Mouse (Mus musculus) testis, adult 2 months (tissue): Measurements from ENCODE around the gene Arhgap19. TPM values are rescaled to one million over a fixed set of nuclear protein-coding genes. Genes with fewer than 3 reads are reported as not detected.

Experiments used
- H3K27ac ChIP-seq: fragments of 200-500 bp; 2 replicates; pipeline ENCODE4 v1.5.1; 2012; ENCODE audit warnings: low read depth, low read length; ENCODE audit not compliant: control insufficient read depth, insufficient read depth
- H3K27me3 ChIP-seq: fragments of 200-500 bp; 2 replicates; pipeline ENCODE4 v1.6.1; 2012; ENCODE audit warnings: mild to moderate bottlenecking, low read length, moderate library complexity; ENCODE audit not compliant: control insufficient read depth, insufficient read depth
- H3K36me3 ChIP-seq: fragments of 200-500 bp; 2 replicates; pipeline ENCODE4 v1.6.1; 2012; ENCODE audit warnings: mild to moderate bottlenecking, low read length; ENCODE audit not compliant: control insufficient read depth, insufficient read depth
- H3K4me1 ChIP-seq: fragments of 200-500 bp; 2 replicates; pipeline ENCODE4 v1.6.1; 2012; ENCODE audit warnings: low read length; ENCODE audit not compliant: control insufficient read depth, insufficient read depth
- H3K4me3 ChIP-seq: fragments of 200-500 bp; 2 replicates; pipeline ENCODE4 v1.5.1; 2012; ENCODE audit warnings: low read depth, mild to moderate bottlenecking, low read length, moderate library complexity, mixed read lengths; ENCODE audit not compliant: control insufficient read depth
- CTCF ChIP-seq: fragments of 200-500 bp; IDR thresholded peaks from 2 replicates; pipeline ENCODE4 v1.5.1; 2012; ENCODE audit warnings: low read depth, mild to moderate bottlenecking, inconsistent platforms, low read length, moderate library complexity; ENCODE audit not compliant: control insufficient read depth, insufficient read depth, insufficient replicate concordance
- POLR2A ChIP-seq: fragments of 200-500 bp; IDR thresholded peaks from 2 replicates; pipeline ENCODE4 v1.6.1; 2012; ENCODE audit warnings: low read depth, mild to moderate bottlenecking, inconsistent platforms, low read length, moderate library complexity; ENCODE audit not compliant: control insufficient read depth
- polyA plus RNA-seq: library from polyadenylated mRNA; depleted of rRNA; stranded (reverse); fragments of >200 nt; gene quantifications from 2 replicates; pipeline ENCODE4 v1.2.3, GENCODE M21; 2012

Arhgap19 gene
- polyA plus RNA-seq, 1 experiment = 39.1 TPM

DNA sequence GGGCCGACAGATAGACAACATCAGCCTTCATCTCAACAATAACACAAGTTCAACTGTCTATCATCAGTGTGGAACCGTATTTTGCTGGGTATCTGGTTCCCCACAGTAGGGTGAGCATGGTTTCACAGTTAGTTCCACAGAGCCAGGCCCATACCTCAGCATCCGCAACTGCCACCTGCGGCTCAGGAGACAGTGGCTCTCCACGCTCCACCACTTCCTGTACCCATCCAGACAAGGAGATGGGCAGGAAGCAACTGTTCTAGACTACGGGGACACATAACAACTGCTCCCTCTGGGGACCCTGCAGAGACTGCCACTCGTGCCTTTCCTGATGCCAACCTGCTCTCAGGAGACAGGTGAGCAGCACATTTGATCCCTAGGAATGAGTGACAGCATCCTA lies 33.1 kb downstream of the Arhgap19 start:
- H3K27me3 ChIP-seq = no peaks in the 10 kb centered on the region
- no peaks in the 10 kb centered on the region for H3K4me1 ChIP-seq
- no peak overlapping the region for H3K27ac ChIP-seq
- TF ChIP-seq POLR2A (no peak), CTCF (no peak)
- H3K36me3 ChIP-seq = peaks cover 1% of the 10 kb centered on the region; the same call in 1 of the 2 replicates
- no peak overlapping the region for H3K4me3 ChIP-seq

DNA sequence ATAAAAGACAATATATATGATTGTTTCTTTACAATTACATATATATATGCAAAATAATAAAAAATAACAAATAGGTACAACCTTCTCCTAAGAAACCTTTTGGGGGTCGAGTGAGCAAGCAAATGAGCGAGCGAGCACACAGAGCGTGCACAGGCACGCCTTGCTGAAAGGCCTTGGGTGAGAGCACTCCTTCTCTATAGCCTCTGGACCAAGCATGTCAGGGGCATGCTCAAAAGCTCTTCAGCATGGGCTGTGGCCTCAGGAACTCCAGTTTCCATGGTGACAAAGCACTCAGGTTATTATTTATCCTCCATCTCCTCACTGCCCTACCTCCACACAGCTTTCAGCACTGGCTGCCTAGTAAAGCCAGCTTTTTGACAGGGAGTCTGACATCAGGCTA lies 35.2 kb downstream of the Arhgap19 start:
- Histone ChIP-seq H3K27ac (no peak overlapping the region), H3K36me3 (peaks cover 1% of the 10 kb centered on the region; the same call in 1 of the 2 replicates), H3K4me3 (no peak overlapping the region), H3K27me3 (no peaks in the 10 kb centered on the region), H3K4me1 (no peaks in the 10 kb centered on the region)
- TF ChIP-seq CTCF (no peak), POLR2A (no peak)

DNA sequence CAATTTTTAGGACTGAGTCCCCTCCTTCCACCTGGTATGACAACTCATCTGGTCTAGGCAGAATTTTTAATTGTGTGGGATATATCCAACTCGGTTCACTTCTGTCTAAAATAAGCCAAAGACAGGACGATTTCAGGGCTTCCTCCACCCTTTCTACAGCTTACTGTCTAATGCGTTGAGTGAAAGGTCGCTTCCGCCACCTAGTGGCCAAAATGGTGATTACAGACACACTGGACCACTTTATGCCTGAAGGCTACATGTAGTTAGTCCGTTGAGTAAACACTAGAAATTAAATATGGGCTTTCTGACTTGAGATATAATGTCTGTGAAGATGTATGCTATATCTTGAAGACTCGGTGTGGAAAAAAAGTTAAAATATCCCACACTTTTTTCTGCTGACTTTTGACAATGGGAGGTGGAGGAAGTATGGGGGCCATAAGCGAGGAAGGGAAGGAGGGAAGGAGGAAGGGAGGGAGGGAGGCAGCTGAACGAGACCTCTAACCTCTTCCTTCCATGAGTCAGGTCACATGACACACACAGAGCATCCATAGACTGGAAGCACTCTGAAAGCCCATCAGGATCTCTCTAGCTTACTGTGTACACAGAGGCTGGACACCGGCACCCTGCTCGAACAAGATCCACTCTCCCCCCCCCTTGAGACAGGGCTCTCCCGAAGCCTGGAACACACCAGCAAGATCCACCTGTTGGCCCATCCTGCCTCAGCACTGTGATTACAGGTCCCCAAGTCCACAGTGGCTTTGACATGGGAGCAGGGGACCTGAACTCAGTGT lies 37.8 kb downstream of the Arhgap19 start:
- no peaks in the 10 kb centered on the region for H3K4me1 ChIP-seq
- TF ChIP-seq CTCF (no peak), POLR2A (no peak)
- H3K36me3 ChIP-seq = no peaks in the 10 kb centered on the region
- H3K27me3 ChIP-seq = no peaks in the 10 kb centered on the region
- H3K4me3 ChIP-seq = no peak overlapping the region
- H3K27ac ChIP-seq = no peak overlapping the region

DNA sequence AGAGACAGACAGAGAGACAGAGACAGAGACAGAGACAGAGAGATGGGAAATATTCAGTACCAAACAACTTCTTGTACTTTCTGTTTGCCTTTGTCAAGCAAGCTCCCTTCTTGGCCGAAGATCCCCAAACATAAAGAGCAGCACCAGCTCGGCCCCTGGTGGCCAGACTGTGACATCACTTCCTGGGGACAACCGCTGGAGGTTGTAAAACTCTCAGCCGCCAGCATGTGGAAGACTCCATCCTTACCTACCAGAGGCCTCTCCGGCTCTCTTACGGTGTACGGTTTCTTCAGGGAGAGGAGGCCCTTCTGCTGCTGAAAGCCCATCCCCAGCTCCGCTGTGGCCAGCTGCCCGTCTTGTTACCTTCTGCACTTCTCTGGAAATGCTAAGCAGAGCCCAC lies 40.3 kb downstream of the Arhgap19 start:
- H3K4me3 ChIP-seq = no peak overlapping the region
- no peak overlapping the region for H3K27ac ChIP-seq
- no peaks in the 10 kb centered on the region for H3K36me3 ChIP-seq
- no peaks in the 10 kb centered on the region for H3K4me1 ChIP-seq
- TF ChIP-seq CTCF = peak; percentile 47; the same call in 1 of the 2 replicates
- no peak for TF ChIP-seq POLR2A
- no peaks in the 10 kb centered on the region for H3K27me3 ChIP-seq

DNA sequence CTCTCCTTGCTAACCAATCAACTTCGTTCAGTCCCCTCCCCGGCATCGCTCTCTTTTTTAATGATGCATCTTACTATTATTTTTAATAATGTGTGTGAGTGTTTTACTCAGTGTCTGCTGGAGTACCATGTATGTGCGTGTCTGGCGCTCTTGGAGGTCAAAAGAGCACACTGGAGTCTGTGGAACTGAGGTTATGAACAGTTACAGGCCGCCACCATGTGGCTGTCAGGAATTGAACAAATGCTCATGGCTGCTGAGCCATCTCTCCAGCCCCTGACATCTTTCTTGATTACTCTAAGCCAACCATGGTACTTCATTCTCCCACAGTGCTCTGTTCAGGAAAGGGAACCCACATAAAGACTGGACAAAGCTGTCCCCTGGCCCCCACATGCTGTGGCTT lies 42.1 kb downstream of the Arhgap19 start:
- TF ChIP-seq CTCF = no peak
- no peak for TF ChIP-seq POLR2A
- Histone ChIP-seq H3K4me1 (no peaks in the 10 kb centered on the region), H3K27me3 (no peaks in the 10 kb centered on the region), H3K36me3 (no peaks in the 10 kb centered on the region), H3K4me3 (no peak overlapping the region), H3K27ac (no peak overlapping the region)

DNA sequence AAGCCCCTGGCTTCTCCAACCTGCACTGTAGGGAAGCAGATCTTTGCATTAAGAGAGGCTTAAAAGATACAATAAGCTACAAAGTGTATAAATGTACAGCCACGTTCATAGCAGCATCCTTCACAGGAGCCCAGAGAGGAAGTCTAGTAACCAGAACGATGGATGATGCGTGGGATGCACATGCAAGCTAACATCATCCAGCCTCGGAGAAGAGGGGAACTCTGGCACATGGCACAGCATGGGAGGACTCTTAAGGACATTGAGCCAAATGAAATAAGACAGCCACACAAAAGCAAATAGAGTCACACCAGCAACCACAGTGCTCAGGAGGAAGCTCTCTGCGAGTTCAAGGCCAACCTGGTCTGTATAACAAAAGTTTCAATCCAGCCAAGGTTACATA lies 42.6 kb downstream of the Arhgap19 start:
- Histone ChIP-seq H3K27ac (no peak overlapping the region), H3K36me3 (no peaks in the 10 kb centered on the region), H3K4me1 (no peaks in the 10 kb centered on the region), H3K27me3 (no peaks in the 10 kb centered on the region), H3K4me3 (no peak overlapping the region)
- TF ChIP-seq CTCF = no peak
- TF ChIP-seq POLR2A = no peak

DNA sequence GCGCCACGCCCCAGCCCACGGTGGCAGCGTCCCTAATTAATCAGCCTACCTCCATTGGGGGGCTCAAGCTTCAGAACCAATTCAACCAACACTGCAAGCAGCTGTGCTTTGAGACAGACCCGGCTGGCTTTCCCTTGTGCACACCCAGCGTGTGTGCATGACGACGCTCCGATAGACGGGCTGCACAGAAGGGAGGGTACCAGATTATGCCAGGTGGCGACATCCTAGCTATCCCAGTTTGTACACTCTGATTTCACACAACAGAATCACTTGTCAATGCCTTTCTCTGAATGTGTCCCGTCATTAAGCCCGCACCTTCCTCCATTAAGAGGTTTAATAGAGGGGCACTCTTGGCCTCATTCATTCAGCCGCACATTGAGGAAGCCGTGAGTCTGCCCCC lies 47.1 kb downstream of the Arhgap19 start:
- TF ChIP-seq POLR2A = no peak
- TF ChIP-seq CTCF = no peak
- no peak overlapping the region for H3K27ac ChIP-seq
- no peaks in the 10 kb centered on the region for H3K36me3 ChIP-seq
- no peaks in the 10 kb centered on the region for H3K4me1 ChIP-seq
- H3K27me3 ChIP-seq = no peaks in the 10 kb centered on the region
- no peak overlapping the region for H3K4me3 ChIP-seq
